In genomic region chr7:99095191-99095590, GRCm38 (mm10) we compare ENCODE assay signal across 7 mouse cellular contexts. TPM values are rescaled to one million over a fixed set of nuclear protein-coding genes. Genes with fewer than 3 reads are reported as not detected.
DNase-seq lines count a peak whose midpoint lies in the region; ATAC-seq and TF ChIP-seq lines count a peak whose summit lies in the region.

No protein-coding gene starts in this region.

- no peaks in the 10 kb centered on the region for H3K27me3 ChIP-seq in kidney, embryonic 14.5 days (ENCODE audit: control insufficient read depth, insufficient read depth, low read length)
- no peaks in the 10 kb centered on the region for H3K27me3 ChIP-seq in ES-Bruce4 (ENCODE audit: control insufficient read depth, insufficient read depth, low read length, poor library complexity, severe bottlenecking)
- no peaks in the 10 kb centered on the region for H3K27me3 ChIP-seq in forebrain, embryonic 12.5 days

- DNase-seq in kidney, adult 18-20 months = peak; percentile 63
- DNase-seq in adrenal gland, postnatal 10 days = peak; percentile 60
- DNase-seq in kidney, postnatal 10 days = peak; percentile 57
- peak; percentile 54 for DNase-seq in retina, postnatal 1 day

- 78% methylated on average over 4 of the region's 4 CpGs for WGBS in kidney, embryonic 14.5 days
- 73% methylated on average over 4 of the region's 4 CpGs for WGBS in forebrain, embryonic 12.5 days

- peak; percentile 20 for TF ChIP-seq CTCF in ES-Bruce4 (IDR thresholded peaks at IDR 0.05; ENCODE audit: low read depth, low read length)

- peaks cover 3% of the 10 kb centered on the region for H3K4me1 ChIP-seq in kidney, embryonic 14.5 days (ENCODE audit: control insufficient read depth, insufficient read depth, low read length)
- H3K4me1 ChIP-seq in ES-Bruce4 (ENCODE audit: control insufficient read depth, insufficient read depth, low read length) = no peaks in the 10 kb centered on the region
- H3K4me1 ChIP-seq in forebrain, embryonic 12.5 days = peaks cover 2% of the 10 kb centered on the region

- H3K9ac ChIP-seq in kidney, embryonic 14.5 days (ENCODE audit: low read depth, low read length) = no peak overlapping the region
- no peak overlapping the region for H3K9ac ChIP-seq in ES-Bruce4 (ENCODE audit: low read depth, poor library complexity, severe bottlenecking)
- H3K9ac ChIP-seq in forebrain, embryonic 12.5 days = no peak overlapping the region

- no peak overlapping the region for H3K4me3 ChIP-seq in kidney, embryonic 14.5 days (ENCODE audit: low read length)
- H3K4me3 ChIP-seq in ES-Bruce4 (ENCODE audit: low read depth, low read length) = no peak overlapping the region
- no peak overlapping the region for H3K4me3 ChIP-seq in forebrain, embryonic 12.5 days (replicated peaks)

- no peaks in the 10 kb centered on the region for H3K9me3 ChIP-seq in kidney, embryonic 14.5 days (ENCODE audit: control insufficient read depth, low read length)
- H3K9me3 ChIP-seq in ES-Bruce4 (replicated peaks; ENCODE audit: control insufficient read depth, insufficient read depth, low read length, poor library complexity, severe bottlenecking) = no peaks in the 10 kb centered on the region
- no peaks in the 10 kb centered on the region for H3K9me3 ChIP-seq in forebrain, embryonic 12.5 days

- H3K4me2 ChIP-seq in kidney, embryonic 14.5 days (replicated peaks; ENCODE audit: low read depth, low read length) = no peak overlapping the region
- H3K4me2 ChIP-seq in forebrain, embryonic 12.5 days = no peak overlapping the region

- ATAC-seq in kidney, embryonic 14.5 days (ENCODE audit: low FRiP score, low TSS enrichment) = no peak
- ATAC-seq in forebrain, embryonic 12.5 days (ENCODE audit: low FRiP score) = no peak

- TF ChIP-seq POLR2A in ES-Bruce4 (IDR thresholded peaks at IDR 0.05; ENCODE audit: insufficient read depth, low read length) = no peak

- peaks cover 13% of the 10 kb centered on the region; the same call in 1 of the 2 replicates for H3K36me3 ChIP-seq in kidney, embryonic 14.5 days (ENCODE audit: control insufficient read depth, insufficient read depth, low read length)
- no peaks in the 10 kb centered on the region for H3K36me3 ChIP-seq in ES-Bruce4 (ENCODE audit: control insufficient read depth, insufficient read depth, low read length, poor library complexity, severe bottlenecking)
- peaks cover 13% of the 10 kb centered on the region for H3K36me3 ChIP-seq in forebrain, embryonic 12.5 days (replicated peaks)

- no peak overlapping the region for H3K27ac ChIP-seq in kidney, embryonic 14.5 days (ENCODE audit: low read depth, low read length)
- no peak overlapping the region for H3K27ac ChIP-seq in ES-Bruce4 (ENCODE audit: insufficient read depth, low read length)
- H3K27ac ChIP-seq in forebrain, embryonic 12.5 days = no peak overlapping the region

- no peak for TF ChIP-seq EP300 in ES-Bruce4 (IDR thresholded peaks at IDR 0.05; ENCODE audit: insufficient read depth, low read depth, low read length)

RNA-seq across cellular contexts. Expression of gene Uvrag, which starts 45.8 kb away (rescaled TPM):
- polyA plus RNA-seq in kidney, embryonic 14.5 days (2014; fragmentation: Nextera tagmentation; extraction: Ambion mirVana) = 15.1 and 22.7 TPM in 2 replicates
- 16.1 and 16.9 TPM in 2 replicates for polyA plus RNA-seq in ES-Bruce4 (2011; ENCODE audit: insufficient read depth, insufficient read length, low read depth, missing spikeins)
- 10 to 100 TPM; 31.8 to 38.0 TPM for total RNA-seq in adrenal gland, postnatal 10 days (2021)
- polyA plus RNA-seq in forebrain, embryonic 12.5 days (2016; fragmentation: Nextera tagmentation; extraction: Ambion mirVana) = 14.8 and 16.1 TPM in 2 replicates
